Mouse (Mus musculus): ENCODE measurements at regions not wholly inside any gene's neighbourhood (a gene's known extent, or its start where the extent isn't known, plus 50 kb on each side); places are given as distances from the start of the nearest gene placed in this dataset.

- Histone ChIP-seq H3K36me3 (ENCODE audit: insufficient read depth, low read length) (no peaks in the 10 kb centered on the region), H3K4me2 (replicated peaks; ENCODE audit: low read depth, low read length) (no peak overlapping the region), H3K4me3 (ENCODE audit: low read length) (no peak overlapping the region), H3K27me3 (ENCODE audit: insufficient read depth, low read length) (no peaks in the 10 kb centered on the region), H3K27ac (ENCODE audit: low read length) (no peak overlapping the region), H3K9ac (replicated peaks; ENCODE audit: low read length) (no peak overlapping the region), H3K9me3 (ENCODE audit: low read length) (no peaks in the 10 kb centered on the region), H3K4me1 (ENCODE audit: insufficient read depth, low read length) (no peaks in the 10 kb centered on the region)
- WGBS = 72% methylated on average over 7 of the region's 7 CpGs
- ATAC-seq (ENCODE audit: low FRiP score, low TSS enrichment) = no peak
Observed at GRCm38 (mm10) chr13:101598126-101598485, 169.9 kb downstream of the Pik3r1 start.

GRCm38 (mm10) chr13:101597243-101598125, 170.5 kb downstream of the Pik3r1 start:
- Histone ChIP-seq H3K4me3 (ENCODE audit: low read length) (no peak overlapping the region), H3K4me2 (replicated peaks; ENCODE audit: low read depth, low read length) (no peak overlapping the region), H3K9me3 (ENCODE audit: low read length) (no peaks in the 10 kb centered on the region), H3K4me1 (ENCODE audit: insufficient read depth, low read length) (no peaks in the 10 kb centered on the region), H3K27ac (ENCODE audit: low read length) (no peak overlapping the region), H3K9ac (replicated peaks; ENCODE audit: low read length) (no peak overlapping the region), H3K27me3 (ENCODE audit: insufficient read depth, low read length) (no peaks in the 10 kb centered on the region), H3K36me3 (ENCODE audit: insufficient read depth, low read length) (no peaks in the 10 kb centered on the region)
- 72% methylated on average over 14 of the region's 14 CpGs for WGBS
- no peak for ATAC-seq (ENCODE audit: low FRiP score, low TSS enrichment)

- ATAC-seq (ENCODE audit: low FRiP score, low TSS enrichment) = no peak
- Histone ChIP-seq H3K4me1 (ENCODE audit: insufficient read depth, low read length) (no peaks in the 10 kb centered on the region), H3K9ac (replicated peaks; ENCODE audit: low read length) (no peak overlapping the region), H3K36me3 (ENCODE audit: insufficient read depth, low read length) (no peaks in the 10 kb centered on the region), H3K4me3 (ENCODE audit: low read length) (no peak overlapping the region), H3K9me3 (ENCODE audit: low read length) (no peaks in the 10 kb centered on the region), H3K4me2 (replicated peaks; ENCODE audit: low read depth, low read length) (no peak overlapping the region), H3K27ac (ENCODE audit: low read length) (no peak overlapping the region), H3K27me3 (ENCODE audit: insufficient read depth, low read length) (no peaks in the 10 kb centered on the region)
- WGBS = 84% methylated on average over 11 of the region's 11 CpGs
Observed at GRCm38 (mm10) chr13:101594511-101595175, 173.4 kb downstream of the Pik3r1 start.

GRCm38 (mm10) chr13:101592355-101592754, 175.7 kb downstream of the Pik3r1 start:
- 77% methylated on average over 1 of the region's 1 CpGs for WGBS
- no peak for ATAC-seq (ENCODE audit: low FRiP score, low TSS enrichment)
- H3K27me3 ChIP-seq (ENCODE audit: insufficient read depth, low read length) = no peaks in the 10 kb centered on the region

GRCm38 (mm10) chr13:101588905-101589304, 179.1 kb downstream of the Pik3r1 start:
- Histone ChIP-seq H3K27ac (ENCODE audit: low read length) (no peak overlapping the region), H3K27me3 (ENCODE audit: insufficient read depth, low read length) (no peaks in the 10 kb centered on the region), H3K4me3 (ENCODE audit: low read length) (no peak overlapping the region), H3K9me3 (ENCODE audit: low read length) (no peaks in the 10 kb centered on the region), H3K4me2 (replicated peaks; ENCODE audit: low read depth, low read length) (no peak overlapping the region), H3K4me1 (ENCODE audit: insufficient read depth, low read length) (no peaks in the 10 kb centered on the region), H3K36me3 (ENCODE audit: insufficient read depth, low read length) (no peaks in the 10 kb centered on the region), H3K9ac (replicated peaks; ENCODE audit: low read length) (no peak overlapping the region)
- ATAC-seq (ENCODE audit: low FRiP score, low TSS enrichment) = no peak
- 72% methylated on average over 8 of the region's 8 CpGs for WGBS

More at GRCm38 (mm10) chr13:101592355-101592754, 175.7 kb downstream of the Pik3r1 start:
- Histone ChIP-seq H3K4me3 (ENCODE audit: low read length) (no peak overlapping the region), H3K9ac (replicated peaks; ENCODE audit: low read length) (no peak overlapping the region), H3K4me1 (ENCODE audit: insufficient read depth, low read length) (no peaks in the 10 kb centered on the region), H3K4me2 (replicated peaks; ENCODE audit: low read depth, low read length) (no peak overlapping the region), H3K36me3 (ENCODE audit: insufficient read depth, low read length) (no peaks in the 10 kb centered on the region), H3K27ac (ENCODE audit: low read length) (no peak overlapping the region), H3K9me3 (ENCODE audit: low read length) (no peaks in the 10 kb centered on the region)

GRCm38 (mm10) chr13:101586787-101587186, 181.2 kb downstream of the Pik3r1 start:
- 71% methylated on average over 2 of the region's 2 CpGs for WGBS
- Histone ChIP-seq H3K4me3 (ENCODE audit: low read length) (no peak overlapping the region), H3K27ac (ENCODE audit: low read length) (no peak overlapping the region), H3K27me3 (ENCODE audit: insufficient read depth, low read length) (no peaks in the 10 kb centered on the region), H3K4me2 (replicated peaks; ENCODE audit: low read depth, low read length) (no peak overlapping the region), H3K4me1 (ENCODE audit: insufficient read depth, low read length) (no peaks in the 10 kb centered on the region), H3K9me3 (ENCODE audit: low read length) (no peaks in the 10 kb centered on the region), H3K9ac (replicated peaks; ENCODE audit: low read length) (no peak overlapping the region), H3K36me3 (ENCODE audit: insufficient read depth, low read length) (no peaks in the 10 kb centered on the region)
- ATAC-seq (ENCODE audit: low FRiP score, low TSS enrichment) = no peak

- Histone ChIP-seq H3K36me3 (ENCODE audit: insufficient read depth, low read length) (no peaks in the 10 kb centered on the region), H3K9me3 (ENCODE audit: low read length) (no peaks in the 10 kb centered on the region), H3K4me1 (ENCODE audit: insufficient read depth, low read length) (no peaks in the 10 kb centered on the region), H3K27ac (ENCODE audit: low read length) (no peak overlapping the region), H3K4me3 (ENCODE audit: low read length) (no peak overlapping the region), H3K4me2 (replicated peaks; ENCODE audit: low read depth, low read length) (no peak overlapping the region), H3K9ac (replicated peaks; ENCODE audit: low read length) (no peak overlapping the region), H3K27me3 (ENCODE audit: insufficient read depth, low read length) (no peaks in the 10 kb centered on the region)
- no peak for ATAC-seq (ENCODE audit: low FRiP score, low TSS enrichment)
- WGBS = 93% methylated on average over 1 of the region's 1 CpGs
Observed at GRCm38 (mm10) chr13:101576481-101576880, 191.5 kb downstream of the Pik3r1 start.

- 72% methylated on average over 6 of the region's 6 CpGs for WGBS
- ATAC-seq (ENCODE audit: low FRiP score, low TSS enrichment) = no peak
Observed at GRCm38 (mm10) chr13:101572809-101573590, 195.0 kb downstream of the Pik3r1 start.

GRCm38 (mm10) chr13:101572246-101572645, 195.8 kb downstream of the Pik3r1 start:
- no peaks in the 10 kb centered on the region for H3K36me3 ChIP-seq (ENCODE audit: insufficient read depth, low read length)
- 87% methylated on average over 9 of the region's 9 CpGs for WGBS
- no peak overlapping the region for H3K9ac ChIP-seq (replicated peaks; ENCODE audit: low read length)
- peaks cover 4% of the 10 kb centered on the region; the same call in 1 of the 2 replicates for H3K4me1 ChIP-seq (ENCODE audit: insufficient read depth, low read length)
- H3K4me3 ChIP-seq (ENCODE audit: low read length) = no peak overlapping the region
- no peaks in the 10 kb centered on the region for H3K9me3 ChIP-seq (ENCODE audit: low read length)
- ATAC-seq (ENCODE audit: low FRiP score, low TSS enrichment) = no peak
- H3K4me2 ChIP-seq (replicated peaks; ENCODE audit: low read depth, low read length) = no peak overlapping the region
- H3K27me3 ChIP-seq (ENCODE audit: insufficient read depth, low read length) = no peaks in the 10 kb centered on the region
- H3K27ac ChIP-seq (ENCODE audit: low read length) = no peak overlapping the region

More at GRCm38 (mm10) chr13:101572809-101573590, 195.0 kb downstream of the Pik3r1 start:
- Histone ChIP-seq H3K27ac (ENCODE audit: low read length) (no peak overlapping the region), H3K9ac (replicated peaks; ENCODE audit: low read length) (no peak overlapping the region), H3K9me3 (ENCODE audit: low read length) (no peaks in the 10 kb centered on the region), H3K4me3 (ENCODE audit: low read length) (no peak overlapping the region), H3K27me3 (ENCODE audit: insufficient read depth, low read length) (no peaks in the 10 kb centered on the region), H3K4me2 (replicated peaks; ENCODE audit: low read depth, low read length) (no peak overlapping the region), H3K4me1 (ENCODE audit: insufficient read depth, low read length) (peaks cover 4% of the 10 kb centered on the region; the same call in 1 of the 2 replicates), H3K36me3 (ENCODE audit: insufficient read depth, low read length) (no peaks in the 10 kb centered on the region)

All from kidney, embryonic 16.5 days (tissue).